Mouse (Mus musculus): ENCODE measurements around the gene Padi2.

DNA sequence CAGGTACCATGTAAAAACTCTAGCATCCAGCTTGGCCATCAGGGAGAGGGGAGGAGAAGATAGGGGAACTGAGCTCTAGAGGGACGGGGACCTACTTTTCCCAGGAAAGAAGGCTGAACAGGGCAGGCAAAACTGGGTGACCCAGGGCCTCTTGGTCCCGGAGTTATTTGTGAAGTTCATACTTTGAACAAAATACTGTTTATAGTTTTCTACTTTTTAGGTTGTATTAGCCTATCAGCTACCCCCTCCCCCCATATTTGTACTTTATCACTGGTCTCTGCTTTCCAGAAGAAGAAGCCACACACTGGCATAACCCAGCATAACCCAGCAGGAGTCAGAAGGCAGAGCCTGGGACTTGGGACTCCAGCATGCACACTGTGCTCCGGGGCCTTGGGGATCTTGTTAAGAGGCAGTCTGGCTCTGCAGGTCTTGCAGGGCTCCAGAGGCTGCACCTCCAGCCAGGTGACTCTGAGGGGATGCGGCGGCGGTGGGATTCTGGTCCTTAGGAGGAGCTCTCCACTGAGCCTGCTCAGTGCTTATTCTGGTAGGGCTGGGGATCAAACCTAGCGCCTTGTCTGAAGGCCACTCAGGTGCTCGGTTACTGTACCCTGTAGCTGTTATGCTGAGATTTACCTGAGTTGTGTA lies 25.0 kb upstream of the Padi2 start:
- no peak for TF ChIP-seq CTCF (IDR thresholded peaks at IDR 0.05; ENCODE audit: control insufficient read depth, insufficient read depth, insufficient read length)
- no peak for TF ChIP-seq MYOD1 (IDR thresholded peaks at IDR 0.05; ENCODE audit: control insufficient read depth, insufficient read length, low read depth)
- TF ChIP-seq MYOG (IDR thresholded peaks at IDR 0.05; ENCODE audit: control insufficient read depth, extremely low read depth, insufficient read length), result no peak
- TF ChIP-seq MAX (IDR thresholded peaks at IDR 0.05), result no peak
- TF ChIP-seq USF1 (IDR thresholded peaks at IDR 0.05; ENCODE audit: low read depth), result no peak

All from C2C12 (cell line).